Mouse (Mus musculus) kidney, adult 2 months (tissue): ENCODE data around the gene Itga3.

Experiments used
- CTCF ChIP-seq: fragments of 200-500 bp; conservative IDR thresholded peaks from 2 replicates; pipeline ENCODE4 v1.5.1; 2011; ENCODE audit warnings: low read depth, mild to moderate bottlenecking, control low read depth, low read length, moderate library complexity, mixed read lengths; ENCODE audit not compliant: insufficient read depth, insufficient read length
- POLR2A ChIP-seq: fragments of 200-500 bp; IDR thresholded peaks from one replicate; pipeline ENCODE4 v1.6.1; 2011; ENCODE audit warnings: low read depth, low read length, control low read depth

GRCm38 (mm10) chr11:95097889-95098288, 21.3 kb upstream of the Itga3 start:
- TF ChIP-seq POLR2A (no peak), CTCF (no peak)
